Mouse (Mus musculus) neural tube, embryonic 15.5 days (tissue): ENCODE data around the gene Btbd18. TPM values are rescaled to one million over a fixed set of nuclear protein-coding genes. Genes with fewer than 3 reads are reported as not detected.

Experiments used
- ATAC-seq: fragments of 200-750 bp; cut with Nextera tagmentation; 2 replicates; pipeline ENCODE4 v1.8.0; 2017; ENCODE audit warnings: mild to moderate bottlenecking, moderate TSS enrichment, moderate library complexity; ENCODE audit not compliant: low FRiP score
- H3K27ac ChIP-seq: fragments of 300-500 bp; sonication (generic); replicated peaks from 2 replicates; pipeline ENCODE4 v1.5.1; 2015; ENCODE audit warnings: mild to moderate bottlenecking, inconsistent platforms
- H3K27me3 ChIP-seq: fragments of 300-500 bp; sonication (generic); replicated peaks from 2 replicates; pipeline ENCODE4 v1.6.1; 2015; ENCODE audit warnings: inconsistent platforms
- H3K36me3 ChIP-seq: fragments of 300-500 bp; sonication (generic); 2 replicates; pipeline ENCODE4 v1.6.1; 2015; ENCODE audit warnings: inconsistent platforms
- H3K4me1 ChIP-seq: fragments of 300-500 bp; sonication (generic); 2 replicates; pipeline ENCODE4 v1.6.1; 2015; ENCODE audit warnings: inconsistent platforms
- H3K4me2 ChIP-seq: fragments of 300-500 bp; sonication (generic); 2 replicates; pipeline ENCODE4 v1.6.1; 2015; ENCODE audit warnings: inconsistent platforms, mild to moderate bottlenecking, moderate library complexity
- H3K4me3 ChIP-seq: fragments of 300-500 bp; sonication (generic); replicated peaks from 2 replicates; pipeline ENCODE4 v1.5.1; 2015; ENCODE audit warnings: mild to moderate bottlenecking, inconsistent platforms
- H3K9ac ChIP-seq: fragments of 300-500 bp; sonication (generic); replicated peaks from 2 replicates; pipeline ENCODE4 v1.6.1; 2015; ENCODE audit warnings: mild to moderate bottlenecking, inconsistent platforms
- H3K9me3 ChIP-seq: fragments of 300-500 bp; sonication (generic); replicated peaks from 2 replicates; pipeline ENCODE4 v1.6.1; 2016; ENCODE audit warnings: inconsistent platforms
- WGBS: fragments of 180-500 bp; shearing (Covaris S2); methylation state at CpG from one replicate; pipeline ENCODE4 v1.1.7; 2015; ENCODE audit warnings: mixed read lengths; 5-methylcytosine and 5-hydroxymethylcytosine counted together
- polyA plus RNA-seq: library from polyadenylated mRNA; unstranded; fragments of >200 nt; fragmentation: Nextera tagmentation; extraction: Ambion mirVana; gene quantifications from 2 replicates; pipeline ENCODE4 v1.2.1, GENCODE M21; 2015

The Btbd18 gene
- 0.28 and 0.36 TPM in 2 replicates for polyA plus RNA-seq

- Histone ChIP-seq H3K4me3 (no peak within 1 kb of the TSS), H3K27ac (no peak within 1 kb of the TSS), H3K4me2 (no peak within 1 kb of the TSS), H3K36me3 (no peaks in the 10 kb centered on the region), H3K4me1 (no peaks in the 10 kb centered on the region), H3K9me3 (no peaks in the 10 kb centered on the region), H3K27me3 (no peaks in the 10 kb centered on the region), H3K9ac (no peak within 1 kb of the TSS)
- ATAC-seq: no peak
- 95% methylated on average over 32 of the region's 32 CpGs for WGBS
Measured at GRCm38 (mm10) chr2:84658806-84659205, at the start of gene Btbd18. TSS of gene Btbd18 (plus strand) at chr2:84659079.

GRCm38 (mm10) chr2:84612764-84613163 lies 46.1 kb upstream of the Btbd18 start:
- no peak for ATAC-seq
- H3K27me3 ChIP-seq: no peaks in the 10 kb centered on the region
- 98% methylated on average over 6 of the region's 6 CpGs for WGBS
- no peak overlapping the region for H3K4me2 ChIP-seq
- no peak overlapping the region for H3K4me3 ChIP-seq
- H3K9ac ChIP-seq: no peak overlapping the region
- no peak overlapping the region for H3K27ac ChIP-seq
- H3K36me3 ChIP-seq: peaks cover 89% of the 10 kb centered on the region
- H3K9me3 ChIP-seq: no peaks in the 10 kb centered on the region
- H3K4me1 ChIP-seq: no peaks in the 10 kb centered on the region

GRCm38 (mm10) chr2:84617637-84618515 lies 41.0 kb upstream of the Btbd18 start:
- Histone ChIP-seq H3K27ac (no peak overlapping the region), H3K9ac (no peak overlapping the region), H3K4me1 (no peaks in the 10 kb centered on the region), H3K4me2 (no peak overlapping the region), H3K4me3 (no peak overlapping the region), H3K9me3 (no peaks in the 10 kb centered on the region), H3K36me3 (peaks cover 71% of the 10 kb centered on the region), H3K27me3 (no peaks in the 10 kb centered on the region)
- 78% methylated on average over 3 of the region's 3 CpGs for WGBS
- peak; percentile 66 for ATAC-seq

GRCm38 (mm10) chr2:84618914-84619313 lies 40.0 kb upstream of the Btbd18 start:
- H3K27me3 ChIP-seq: no peaks in the 10 kb centered on the region
- no peak overlapping the region for H3K4me2 ChIP-seq
- peaks cover 67% of the 10 kb centered on the region for H3K36me3 ChIP-seq
- H3K9ac ChIP-seq: no peak overlapping the region
- no peaks in the 10 kb centered on the region for H3K9me3 ChIP-seq
- ATAC-seq: no peak
- WGBS: 75% methylated on average over 2 of the region's 2 CpGs
- 0 out of 2 replicates have a peak overlapping the region, but pooled peaks have one; percentile 9 for H3K27ac ChIP-seq
- H3K4me3 ChIP-seq: no peak overlapping the region
- no peaks in the 10 kb centered on the region for H3K4me1 ChIP-seq

GRCm38 (mm10) chr2:84619646-84620340 lies 39.1 kb upstream of the Btbd18 start:
- Histone ChIP-seq H3K27ac (no peak overlapping the region), H3K4me1 (no peaks in the 10 kb centered on the region), H3K36me3 (peaks cover 58% of the 10 kb centered on the region), H3K27me3 (no peaks in the 10 kb centered on the region), H3K9ac (no peak overlapping the region), H3K4me2 (no peak overlapping the region), H3K9me3 (no peaks in the 10 kb centered on the region), H3K4me3 (no peak overlapping the region)
- no peak for ATAC-seq
- 97% methylated on average over 21 of the region's 21 CpGs for WGBS

- no peak overlapping the region for H3K4me3 ChIP-seq
- H3K27me3 ChIP-seq: no peaks in the 10 kb centered on the region
- no peak for ATAC-seq
- no peak overlapping the region for H3K9ac ChIP-seq
- H3K9me3 ChIP-seq: no peaks in the 10 kb centered on the region
- H3K4me2 ChIP-seq: no peak overlapping the region
- H3K27ac ChIP-seq: no peak overlapping the region
- peaks cover 32% of the 10 kb centered on the region for H3K36me3 ChIP-seq
- 84% methylated on average over 2 of the region's 2 CpGs for WGBS
- peaks cover 10% of the 10 kb centered on the region for H3K4me1 ChIP-seq
Measured at GRCm38 (mm10) chr2:84622668-84623067, 36.2 kb upstream of the Btbd18 start.

GRCm38 (mm10) chr2:84623428-84624119 lies 35.3 kb upstream of the Btbd18 start:
- Histone ChIP-seq H3K4me2 (no peak overlapping the region), H3K4me1 (peaks cover 10% of the 10 kb centered on the region), H3K9me3 (no peaks in the 10 kb centered on the region), H3K36me3 (peaks cover 32% of the 10 kb centered on the region), H3K4me3 (no peak overlapping the region), H3K9ac (no peak overlapping the region), H3K27ac (no peak overlapping the region), H3K27me3 (no peaks in the 10 kb centered on the region)
- no peak for ATAC-seq
- WGBS: 92% methylated on average over 3 of the region's 3 CpGs

- WGBS: 94% methylated on average over 17 of the region's 17 CpGs
- ATAC-seq: no peak
- H3K27ac ChIP-seq: no peak overlapping the region
- no peak overlapping the region for H3K9ac ChIP-seq
- H3K4me1 ChIP-seq: peaks cover 10% of the 10 kb centered on the region
- no peak overlapping the region for H3K4me2 ChIP-seq
- H3K9me3 ChIP-seq: no peaks in the 10 kb centered on the region
- no peaks in the 10 kb centered on the region for H3K27me3 ChIP-seq
- no peak overlapping the region for H3K4me3 ChIP-seq
- H3K36me3 ChIP-seq: peaks cover 26% of the 10 kb centered on the region
Measured at GRCm38 (mm10) chr2:84624201-84624600, 34.7 kb upstream of the Btbd18 start.

GRCm38 (mm10) chr2:84626366-84626975 lies 32.4 kb upstream of the Btbd18 start:
- Histone ChIP-seq H3K27me3 (no peaks in the 10 kb centered on the region), H3K9ac (no peak overlapping the region), H3K4me1 (peaks cover 10% of the 10 kb centered on the region), H3K4me3 (no peak overlapping the region), H3K4me2 (no peak overlapping the region), H3K9me3 (no peaks in the 10 kb centered on the region), H3K36me3 (peaks cover 6% of the 10 kb centered on the region; the same call in 1 of the 2 replicates), H3K27ac (no peak overlapping the region)
- WGBS: 66% methylated on average over 7 of the region's 7 CpGs
- ATAC-seq: no peak

GRCm38 (mm10) chr2:84627036-84627435 lies 31.8 kb upstream of the Btbd18 start:
- peaks cover 10% of the 10 kb centered on the region for H3K4me1 ChIP-seq

GRCm38 (mm10) chr2:84632001-84632400 lies 26.9 kb upstream of the Btbd18 start:
- Histone ChIP-seq H3K27ac (no peak overlapping the region), H3K9me3 (no peaks in the 10 kb centered on the region), H3K27me3 (no peaks in the 10 kb centered on the region), H3K36me3 (no peaks in the 10 kb centered on the region), H3K4me2 (no peak overlapping the region), H3K4me1 (peaks cover 40% of the 10 kb centered on the region), H3K4me3 (no peak overlapping the region), H3K9ac (no peak overlapping the region)
- 91% methylated on average over 1 of the region's 1 CpGs for WGBS
- ATAC-seq: no peak

More at GRCm38 (mm10) chr2:84627036-84627435, 31.8 kb upstream of the Btbd18 start:
- Histone ChIP-seq H3K4me3 (no peak overlapping the region), H3K36me3 (peaks cover 6% of the 10 kb centered on the region; the same call in 1 of the 2 replicates), H3K27ac (no peak overlapping the region; the same call in 1 of the 2 replicates), H3K4me2 (no peak overlapping the region), H3K9me3 (no peaks in the 10 kb centered on the region), H3K27me3 (no peaks in the 10 kb centered on the region), H3K9ac (no peak overlapping the region)
- ATAC-seq: no peak
- 39% methylated on average over 3 of the region's 3 CpGs for WGBS
